Mouse (Mus musculus): ENCODE data around the gene Exoc4. TPM values are rescaled to one million over a fixed set of nuclear protein-coding genes. Genes with fewer than 3 reads are reported as not detected.
A peak's percentile ranks its signal among the peaks of the same experiment; 100 is the strongest.

The Exoc4 gene
- total and polyA plus RNA-seq, 2 experiments = 3.7 to 28.0 TPM

GRCm38 (mm10) chr6:33380517-33380916, 131.6 kb downstream of the Exoc4 start:
- H3K79me2 ChIP-seq (ENCODE audit: control insufficient read depth, insufficient read depth, low read length) = no peaks in the 10 kb centered on the region
- WGBS = 66% methylated on average over 3 of the region's 3 CpGs

GRCm38 (mm10) chr6:33382176-33382575, 133.3 kb downstream of the Exoc4 start:
- no peak overlapping the region for H3K27ac ChIP-seq (replicated peaks; ENCODE audit: insufficient read depth, low read depth, low read length)
- H3K4me3 ChIP-seq (ENCODE audit: insufficient read depth, low read depth, low read length) = no peak overlapping the region
- H3K9ac ChIP-seq (ENCODE audit: low read depth, low read length) = no peak overlapping the region
- 95% methylated on average over 3 of the region's 3 CpGs for WGBS
- H3K36me3 ChIP-seq (ENCODE audit: control insufficient read depth, insufficient read depth, low read length) = no peaks in the 10 kb centered on the region
- DNase-seq (ENCODE audit: extremely low read depth, low read depth, low spot score) = no peak
- no peaks in the 10 kb centered on the region for H3K27me3 ChIP-seq (ENCODE audit: control insufficient read depth, insufficient read depth, low read length)
- no peaks in the 10 kb centered on the region for H3K79me2 ChIP-seq (ENCODE audit: control insufficient read depth, insufficient read depth, low read length)
- H3K4me1 ChIP-seq (ENCODE audit: control insufficient read depth, insufficient read depth, low read length) = no peaks in the 10 kb centered on the region; the same call in 1 of the 2 replicates
- TF ChIP-seq POLR2A (IDR thresholded peaks at IDR 0.05; ENCODE audit: extremely low read depth, insufficient read depth, low read length) (no peak), CTCF (IDR thresholded peaks at IDR 0.05; ENCODE audit: low read depth, low read length) (no peak)

More at GRCm38 (mm10) chr6:33380517-33380916, 131.6 kb downstream of the Exoc4 start:
- Histone ChIP-seq H3K27me3 (ENCODE audit: control insufficient read depth, insufficient read depth, low read length) (no peaks in the 10 kb centered on the region), H3K4me3 (ENCODE audit: insufficient read depth, low read depth, low read length) (no peak overlapping the region), H3K4me1 (ENCODE audit: control insufficient read depth, insufficient read depth, low read length) (no peaks in the 10 kb centered on the region; the same call in 1 of the 2 replicates), H3K27ac (replicated peaks; ENCODE audit: insufficient read depth, low read depth, low read length) (no peak overlapping the region), H3K36me3 (ENCODE audit: control insufficient read depth, insufficient read depth, low read length) (no peaks in the 10 kb centered on the region), H3K9ac (ENCODE audit: low read depth, low read length) (no peak overlapping the region)
- TF ChIP-seq CTCF (IDR thresholded peaks at IDR 0.05; ENCODE audit: low read depth, low read length) = no peak
- TF ChIP-seq POLR2A (IDR thresholded peaks at IDR 0.05; ENCODE audit: extremely low read depth, insufficient read depth, low read length) = no peak
- DNase-seq (ENCODE audit: extremely low read depth, low read depth, low spot score) = peak; percentile 31

GRCm38 (mm10) chr6:33392020-33392419, 143.1 kb downstream of the Exoc4 start:
- 86% methylated on average over 2 of the region's 2 CpGs for WGBS
- H3K79me2 ChIP-seq (ENCODE audit: control insufficient read depth, insufficient read depth, low read length) = no peaks in the 10 kb centered on the region
- no peak overlapping the region for H3K9ac ChIP-seq (ENCODE audit: low read depth, low read length)
- no peak overlapping the region for H3K27ac ChIP-seq (replicated peaks; ENCODE audit: insufficient read depth, low read depth, low read length)
- no peaks in the 10 kb centered on the region for H3K36me3 ChIP-seq (ENCODE audit: control insufficient read depth, insufficient read depth, low read length)
- no peaks in the 10 kb centered on the region for H3K4me1 ChIP-seq (ENCODE audit: control insufficient read depth, insufficient read depth, low read length)
- TF ChIP-seq CTCF (IDR thresholded peaks at IDR 0.05; ENCODE audit: low read depth, low read length) = no peak
- TF ChIP-seq POLR2A (IDR thresholded peaks at IDR 0.05; ENCODE audit: extremely low read depth, insufficient read depth, low read length) = no peak
- no peak for DNase-seq (ENCODE audit: extremely low read depth, low read depth, low spot score)
- no peaks in the 10 kb centered on the region for H3K27me3 ChIP-seq (ENCODE audit: control insufficient read depth, insufficient read depth, low read length)
- H3K4me3 ChIP-seq (ENCODE audit: insufficient read depth, low read depth, low read length) = no peak overlapping the region

GRCm38 (mm10) chr6:33399491-33399890, 150.6 kb downstream of the Exoc4 start:
- Histone ChIP-seq H3K79me2 (ENCODE audit: control insufficient read depth, insufficient read depth, low read length) (no peaks in the 10 kb centered on the region), H3K4me1 (ENCODE audit: control insufficient read depth, insufficient read depth, low read length) (no peaks in the 10 kb centered on the region), H3K9ac (ENCODE audit: low read depth, low read length) (no peak overlapping the region), H3K27ac (replicated peaks; ENCODE audit: insufficient read depth, low read depth, low read length) (no peak overlapping the region), H3K4me3 (ENCODE audit: insufficient read depth, low read depth, low read length) (no peak overlapping the region), H3K36me3 (ENCODE audit: control insufficient read depth, insufficient read depth, low read length) (no peaks in the 10 kb centered on the region; the same call in 1 of the 2 replicates), H3K27me3 (ENCODE audit: control insufficient read depth, insufficient read depth, low read length) (no peaks in the 10 kb centered on the region)
- DNase-seq (ENCODE audit: extremely low read depth, low read depth, low spot score) = no peak
- TF ChIP-seq POLR2A (IDR thresholded peaks at IDR 0.05; ENCODE audit: extremely low read depth, insufficient read depth, low read length) = no peak
- TF ChIP-seq CTCF (IDR thresholded peaks at IDR 0.05; ENCODE audit: low read depth, low read length) = no peak
- WGBS = 93% methylated on average over 1 of the region's 1 CpGs

- Histone ChIP-seq H3K9ac (ENCODE audit: low read depth, low read length) (no peak overlapping the region), H3K27ac (replicated peaks; ENCODE audit: insufficient read depth, low read depth, low read length) (no peak overlapping the region), H3K79me2 (ENCODE audit: control insufficient read depth, insufficient read depth, low read length) (no peaks in the 10 kb centered on the region), H3K4me3 (ENCODE audit: insufficient read depth, low read depth, low read length) (no peak overlapping the region), H3K4me1 (ENCODE audit: control insufficient read depth, insufficient read depth, low read length) (no peaks in the 10 kb centered on the region), H3K36me3 (ENCODE audit: control insufficient read depth, insufficient read depth, low read length) (no peaks in the 10 kb centered on the region; the same call in 1 of the 2 replicates), H3K27me3 (ENCODE audit: control insufficient read depth, insufficient read depth, low read length) (no peaks in the 10 kb centered on the region)
- 86% methylated on average over 2 of the region's 2 CpGs for WGBS
- no peak for DNase-seq (ENCODE audit: extremely low read depth, low read depth, low spot score)
- TF ChIP-seq POLR2A (IDR thresholded peaks at IDR 0.05; ENCODE audit: extremely low read depth, insufficient read depth, low read length) = no peak
- TF ChIP-seq CTCF (IDR thresholded peaks at IDR 0.05; ENCODE audit: low read depth, low read length) = no peak
These were observed 152.3 kb downstream of the Exoc4 start for GRCm38 (mm10) chr6:33401161-33401560.

GRCm38 (mm10) chr6:33405562-33406275, 156.8 kb downstream of the Exoc4 start:
- TF ChIP-seq POLR2A (IDR thresholded peaks at IDR 0.05; ENCODE audit: extremely low read depth, insufficient read depth, low read length) (no peak), CTCF (IDR thresholded peaks at IDR 0.05; ENCODE audit: low read depth, low read length) (no peak)
- no peak for DNase-seq (ENCODE audit: extremely low read depth, low read depth, low spot score)
- WGBS = 80% methylated on average over 4 of the region's 4 CpGs

More at GRCm38 (mm10) chr6:33405562-33406275, 156.8 kb downstream of the Exoc4 start:
- Histone ChIP-seq H3K79me2 (ENCODE audit: control insufficient read depth, insufficient read depth, low read length) (no peaks in the 10 kb centered on the region), H3K4me1 (ENCODE audit: control insufficient read depth, insufficient read depth, low read length) (no peaks in the 10 kb centered on the region), H3K36me3 (ENCODE audit: control insufficient read depth, insufficient read depth, low read length) (no peaks in the 10 kb centered on the region), H3K9ac (ENCODE audit: low read depth, low read length) (no peak overlapping the region), H3K4me3 (ENCODE audit: insufficient read depth, low read depth, low read length) (no peak overlapping the region), H3K27ac (replicated peaks; ENCODE audit: insufficient read depth, low read depth, low read length) (no peak overlapping the region), H3K27me3 (ENCODE audit: control insufficient read depth, insufficient read depth, low read length) (no peaks in the 10 kb centered on the region)

Measured in liver, adult 2 months (tissue).